Mouse (Mus musculus) cerebellum, adult 2 months (tissue): ENCODE measurements around the gene Astn2.

Experiments
- CTCF ChIP-seq: fragments of 200-500 bp; IDR thresholded peaks from 2 replicates; pipeline ENCODE4 v1.5.1; 2011; ENCODE audit warnings: low read depth, mild to moderate bottlenecking, control low read depth, low read length, moderate library complexity, borderline replicate concordance; ENCODE audit not compliant: insufficient read depth
- POLR2A ChIP-seq: fragments of 200-500 bp; IDR thresholded peaks from 2 replicates; pipeline ENCODE4 v1.6.1; 2011; ENCODE audit warnings: low read length, control low read depth, borderline replicate concordance; ENCODE audit not compliant: insufficient read depth

DNA sequence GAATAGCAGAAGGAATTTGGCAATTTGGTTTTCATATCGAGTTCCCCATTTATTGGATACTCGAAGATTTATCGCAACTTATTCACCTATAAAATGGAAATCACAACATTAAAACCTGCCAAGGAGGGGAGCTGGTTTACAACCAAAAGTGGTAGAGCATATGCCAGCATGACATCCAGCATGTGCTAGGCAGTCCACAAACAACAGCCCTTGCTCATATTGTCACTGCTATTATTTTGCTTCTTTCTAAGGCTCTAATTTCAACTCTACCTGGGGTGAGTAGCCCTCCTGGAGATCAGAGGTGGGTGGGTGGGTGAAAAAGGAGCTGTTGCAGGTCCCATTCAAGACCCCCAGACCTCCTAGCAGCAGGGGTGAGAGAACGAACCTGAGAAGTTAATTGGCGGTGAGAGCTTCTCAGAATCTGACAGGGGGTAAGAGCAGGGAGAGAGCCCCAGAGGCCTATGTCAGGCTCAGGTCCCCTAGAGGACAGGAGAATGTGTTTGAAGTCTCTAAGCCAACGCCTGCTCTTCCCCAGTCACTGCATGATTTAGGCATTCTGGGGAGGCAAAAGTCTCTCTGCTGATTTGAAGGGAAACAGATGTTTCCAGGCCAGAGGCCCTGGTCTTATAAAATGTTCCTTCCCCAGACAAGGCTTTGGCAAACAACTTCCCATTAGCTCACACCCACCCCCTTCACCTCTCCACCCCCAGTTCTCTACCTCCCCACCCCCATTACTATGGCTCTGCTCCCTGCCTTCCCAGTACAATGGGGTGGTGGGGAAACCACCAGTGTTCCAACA, 1001.4 kb downstream of the Astn2 start:
- TF ChIP-seq POLR2A (no peak), CTCF (no peak)
